Mouse (Mus musculus): ENCODE measurements at regions not wholly inside any gene's neighbourhood (a gene's known extent, or its start where the extent isn't known, plus 50 kb on each side); places are given as distances from the start of the nearest gene placed in this dataset.

- TF ChIP-seq CTCF (IDR thresholded peaks at IDR 0.05; ENCODE audit: low read depth): no peak
- no peak for TF ChIP-seq EP300 (IDR thresholded peaks at IDR 0.05; ENCODE audit: low read depth)
Observed at GRCm38 (mm10) chr2:110541358-110541737, 55.8 kb upstream of the Slc5a12 start.

Data from liver, postnatal 0 days (tissue).